Mouse (Mus musculus): ENCODE measurements around the gene Nuak2.

Gene Nuak2

GRCm38 (mm10) chr1:132353389-132353788, 37.5 kb downstream of the Nuak2 start:
- no peak for DNase-seq (ENCODE audit: low spot score)

DNA sequence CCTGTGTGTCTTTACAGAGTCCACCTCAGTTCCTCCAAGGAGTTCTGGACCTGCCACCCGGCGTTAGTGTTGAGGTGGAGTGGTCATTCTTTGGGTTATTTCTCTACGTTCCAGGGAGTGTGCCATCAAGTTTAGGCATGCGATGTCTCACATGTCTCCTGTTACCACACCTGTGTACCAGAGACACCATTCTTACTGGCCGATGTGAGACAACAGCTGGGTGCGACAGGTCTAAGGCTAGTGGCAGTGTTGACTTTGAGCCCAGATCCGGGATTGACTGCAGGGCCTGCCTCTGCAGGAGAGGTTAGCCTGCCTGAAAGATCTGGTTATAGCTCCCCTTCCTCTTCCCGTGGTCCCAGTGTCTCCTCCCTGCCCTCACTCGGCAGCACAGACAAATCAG, 38.3 kb downstream of the Nuak2 start:
- DNase-seq (ENCODE audit: low spot score) = no peak

- DNase-seq (ENCODE audit: low spot score) = no peak
Observed at GRCm38 (mm10) chr1:132355162-132355601, 39.3 kb downstream of the Nuak2 start.

DNA sequence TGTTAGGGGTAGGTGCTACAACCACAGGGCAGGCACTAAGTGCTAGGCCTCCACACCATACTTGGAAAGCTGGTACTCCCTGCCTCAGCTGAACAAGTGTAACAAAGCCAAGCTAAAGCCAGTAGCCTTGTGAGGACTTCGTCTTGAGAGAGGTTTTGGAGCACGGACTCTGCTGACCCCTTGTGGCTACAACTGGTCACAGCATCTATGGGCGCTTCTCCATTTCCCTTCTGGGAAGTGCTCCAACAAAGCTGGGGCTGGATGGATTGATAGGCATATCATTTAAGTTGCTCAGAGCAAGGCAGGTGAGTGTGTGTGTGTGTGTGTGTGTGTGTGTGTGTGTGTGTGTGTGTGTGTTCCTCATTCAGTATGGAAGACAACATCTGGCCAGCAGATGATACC, 39.9 kb downstream of the Nuak2 start:
- peak; percentile 97 for DNase-seq (ENCODE audit: low spot score)

- DNase-seq (ENCODE audit: low spot score) = no peak
Observed at GRCm38 (mm10) chr1:132356841-132357240, 40.9 kb downstream of the Nuak2 start.

- DNase-seq (ENCODE audit: low spot score) = no peak
Observed at GRCm38 (mm10) chr1:132361959-132362358, 46.0 kb downstream of the Nuak2 start.

GRCm38 (mm10) chr1:132364388-132364787, 48.5 kb downstream of the Nuak2 start:
- no peak for DNase-seq (ENCODE audit: low spot score)

DNA sequence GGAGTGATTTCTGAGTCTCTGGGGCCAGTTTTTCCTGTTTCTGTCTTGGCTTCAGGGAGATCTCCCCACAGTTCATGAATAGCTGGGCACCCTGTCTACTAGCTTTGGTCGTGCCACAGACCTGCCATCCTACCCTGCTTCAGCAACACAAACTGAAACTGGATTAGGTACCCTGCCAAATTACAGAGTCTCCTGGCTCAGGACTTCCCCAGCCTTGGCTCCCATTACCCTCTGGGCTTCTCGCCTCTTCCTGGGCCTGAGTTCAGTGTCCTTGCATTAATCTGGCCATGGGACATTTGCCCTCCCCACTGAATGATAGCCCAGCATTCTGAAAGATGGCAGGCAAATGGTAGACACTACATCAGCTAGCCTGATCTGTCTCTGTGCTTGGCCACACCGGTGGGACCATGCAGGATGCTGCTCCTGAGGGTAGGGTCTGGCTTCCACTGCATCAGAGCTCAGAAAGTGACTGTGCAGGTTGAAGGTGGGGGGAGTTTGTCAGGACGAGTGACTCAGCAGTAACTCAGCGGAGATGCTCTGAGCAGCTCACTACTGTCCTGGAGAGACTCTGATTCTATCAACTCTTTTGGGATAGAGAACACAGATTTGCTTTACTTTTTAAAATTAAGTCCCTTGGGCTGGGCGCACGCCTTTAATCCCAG, 49.1 kb downstream of the Nuak2 start:
- no peak for DNase-seq (ENCODE audit: low spot score)

DNA sequence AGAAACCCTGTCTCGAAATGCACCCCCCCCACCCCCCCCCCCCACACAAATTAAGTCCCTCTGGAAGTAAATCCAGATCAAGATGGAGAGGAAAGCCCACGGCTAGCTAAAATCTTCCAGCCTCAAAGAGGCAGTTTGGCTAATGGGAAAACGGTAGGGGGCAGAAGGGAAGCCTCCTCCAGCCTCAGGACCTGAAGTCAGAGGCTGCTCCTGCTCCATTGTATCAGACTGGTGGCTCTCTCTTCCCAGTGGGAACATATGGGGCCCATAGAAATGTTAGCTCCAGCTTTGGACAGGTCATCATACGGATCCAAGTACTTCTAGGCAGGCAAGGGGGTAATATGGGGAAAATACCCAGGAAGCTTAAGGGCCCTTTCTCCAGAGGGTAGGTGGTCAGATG, 49.7 kb downstream of the Nuak2 start:
- DNase-seq (ENCODE audit: low spot score) = no peak

GRCm38 (mm10) chr1:132366235-132366634, 50.3 kb downstream of the Nuak2 start:
- DNase-seq (ENCODE audit: low spot score) = no peak

- peak; percentile 53 for DNase-seq (ENCODE audit: low spot score)
Observed at GRCm38 (mm10) chr1:132366937-132367336, 51.0 kb downstream of the Nuak2 start.

GRCm38 (mm10) chr1:132367692-132368506, 52.0 kb downstream of the Nuak2 start:
- peak; percentile 94 for DNase-seq (ENCODE audit: low spot score)

- no peak for DNase-seq (ENCODE audit: low spot score)
Observed at GRCm38 (mm10) chr1:132370681-132371173, 54.8 kb downstream of the Nuak2 start.

DNA sequence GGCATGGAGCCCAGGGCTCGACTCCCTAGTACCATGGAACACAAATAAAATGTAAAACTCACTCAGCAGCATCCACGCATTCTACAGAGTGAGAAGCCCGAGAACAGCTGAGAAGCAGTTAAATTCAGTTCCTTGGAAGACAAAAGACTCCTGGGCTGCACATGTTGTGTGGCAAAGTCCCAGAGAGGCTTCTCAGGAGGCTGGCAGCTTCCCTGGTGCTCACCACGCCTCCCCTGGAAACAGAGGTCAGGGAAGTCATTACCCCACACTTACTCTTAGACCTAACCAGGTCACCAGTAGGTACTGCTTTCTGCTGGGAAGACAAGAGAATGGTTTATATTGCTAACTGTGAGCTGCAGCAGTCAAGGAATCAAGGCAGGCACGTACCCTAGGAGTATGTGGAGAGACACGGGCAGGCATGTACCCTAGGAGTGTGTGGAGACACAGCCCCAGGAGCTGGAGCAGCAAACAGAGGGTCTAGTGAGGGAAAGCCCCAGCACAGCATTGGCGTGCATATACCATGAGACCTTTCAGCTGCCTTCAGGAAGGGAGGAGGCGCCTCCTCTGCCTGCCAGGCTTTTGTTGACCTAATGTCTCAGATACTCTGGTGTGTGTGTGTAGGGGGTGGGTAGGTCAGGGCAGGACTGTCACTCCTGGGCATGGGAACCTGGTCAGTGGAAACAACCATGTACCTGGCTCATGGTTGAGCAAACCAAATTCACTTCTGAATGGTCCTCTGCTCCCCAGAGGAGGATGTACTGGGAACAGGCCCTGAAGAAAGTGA, 55.6 kb downstream of the Nuak2 start:
- no peak for DNase-seq (ENCODE audit: low spot score)

DNA sequence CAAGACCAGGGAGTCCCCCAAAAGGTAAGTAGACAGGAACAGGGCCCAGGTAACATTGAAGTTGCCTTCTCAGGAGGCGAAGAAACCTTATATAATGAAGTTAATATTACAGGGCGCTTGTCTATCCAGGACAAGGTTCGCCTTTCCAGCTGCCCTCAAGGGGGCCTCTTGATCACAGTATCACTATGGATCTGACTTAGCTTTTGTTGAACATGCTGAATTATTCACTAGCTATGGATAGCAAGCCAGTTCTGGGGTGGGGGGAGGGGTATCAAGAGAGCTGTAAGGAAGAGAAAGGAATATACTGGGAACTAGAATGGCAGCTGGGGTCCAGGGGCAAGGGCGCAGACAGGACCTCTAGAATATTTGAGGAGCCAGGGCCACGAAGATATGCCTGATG, 56.4 kb downstream of the Nuak2 start:
- no peak for DNase-seq (ENCODE audit: low spot score)

DNA sequence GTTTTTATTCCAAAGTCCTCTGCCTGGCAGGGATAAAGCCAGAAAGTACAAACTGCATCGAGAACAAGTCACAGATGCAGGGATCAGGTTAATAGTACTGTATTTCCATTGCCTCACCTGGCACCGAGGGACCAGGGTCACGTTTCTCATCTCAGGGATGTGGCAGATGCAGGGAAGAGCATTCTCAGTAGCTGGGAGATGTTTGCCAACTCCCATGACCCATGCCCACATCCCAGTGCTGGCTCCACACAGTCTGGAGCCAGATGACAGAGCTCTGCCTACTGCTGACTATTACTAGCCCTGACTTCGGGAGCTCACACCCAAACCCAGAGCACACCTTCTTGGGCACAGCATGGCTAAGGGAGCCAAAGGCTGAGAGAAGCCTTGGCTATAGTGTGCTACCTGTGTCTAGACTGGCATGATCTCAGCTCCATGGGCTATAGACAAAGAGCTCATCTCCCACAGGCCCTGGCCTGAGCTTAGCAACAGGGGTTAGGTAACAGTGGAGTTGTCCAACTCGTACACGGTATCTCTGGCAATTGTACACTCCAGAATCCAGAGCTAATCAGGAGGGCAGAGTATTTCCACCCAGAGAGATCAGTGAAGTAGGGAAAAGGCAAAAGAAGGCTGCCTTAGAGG, 57.1 kb downstream of the Nuak2 start:
- no peak for DNase-seq (ENCODE audit: low spot score)

GRCm38 (mm10) chr1:132374140-132374872, 58.4 kb downstream of the Nuak2 start:
- DNase-seq (ENCODE audit: low spot score) = no peak

GRCm38 (mm10) chr1:132374873-132375244, 58.9 kb downstream of the Nuak2 start:
- DNase-seq (ENCODE audit: low spot score) = no peak

- no peak for DNase-seq (ENCODE audit: low spot score)
Observed at GRCm38 (mm10) chr1:132375256-132375655, 59.3 kb downstream of the Nuak2 start.

DNA sequence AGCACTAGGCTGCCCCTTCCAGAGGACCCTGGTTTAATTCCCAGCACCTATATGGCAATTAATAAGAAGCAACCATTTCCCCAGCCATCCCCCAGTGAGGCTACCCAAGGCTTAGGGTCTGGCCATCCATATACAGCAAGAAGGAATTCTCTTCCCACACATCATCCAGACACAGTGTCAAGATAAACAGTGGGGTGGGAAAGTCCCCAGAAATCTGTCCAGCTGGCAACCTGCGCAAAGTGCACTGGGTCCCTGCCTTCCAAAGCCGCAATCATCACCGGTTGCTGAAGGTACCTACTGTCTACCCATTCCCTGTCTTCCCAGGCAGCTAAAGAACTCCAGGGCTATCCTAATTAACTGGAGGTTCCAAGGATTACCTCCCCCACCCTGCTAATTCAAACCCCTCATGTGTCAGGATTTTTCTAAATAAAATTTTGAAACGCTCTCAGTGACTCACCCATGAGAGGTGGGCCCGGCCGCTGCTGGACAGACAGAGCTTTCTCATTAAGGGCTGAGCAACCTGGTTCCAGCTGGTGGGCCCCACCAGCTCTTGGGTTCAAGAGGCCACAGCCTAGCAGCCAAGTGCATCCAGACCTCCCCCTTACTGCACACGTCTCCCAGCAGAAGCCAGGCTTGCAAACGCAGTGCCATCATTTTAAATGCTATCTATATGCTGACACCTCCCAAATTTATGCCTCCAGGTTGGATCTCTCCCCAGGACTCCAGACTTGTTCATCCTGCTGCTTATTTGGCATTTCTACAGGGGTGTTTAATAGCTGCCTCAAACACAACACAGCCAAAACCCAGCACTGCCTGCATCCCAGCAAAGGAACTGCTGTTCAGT, 60.5 kb downstream of the Nuak2 start:
- DNase-seq (ENCODE audit: low spot score) = no peak

- DNase-seq (ENCODE audit: low spot score) = no peak
Observed at GRCm38 (mm10) chr1:132377055-132377365, 61.1 kb downstream of the Nuak2 start.

All from retina, embryonic 14.5 days (tissue).